Mouse (Mus musculus): Measurements from ENCODE around the gene 1110008L16Rik. TPM values are rescaled to one million over a fixed set of nuclear protein-coding genes. Genes with fewer than 3 reads are reported as not detected.
"Not testable (repeated sequence)": the region's sequence is repeated elsewhere in the genome, so short reads cannot be mapped to it uniquely, and the experiment has no call there.

1110008L16Rik gene
- 1 to 10 TPM; 8.4 to 8.8 (median 8.7) TPM for total RNA-seq (2022)

- DNase-seq (ENCODE audit: low spot score in 2 of 2) = no peak
These were observed at the start of gene 1110008L16Rik for GRCm38 (mm10) chr12:55299336-55299735. Gene 1110008L16Rik (plus strand): TSS chr12:55299577.

GRCm38 (mm10) chr12:55261950-55262349 lies 37.4 kb upstream of the 1110008L16Rik start:
- DNase-seq (ENCODE audit: low spot score in 2 of 2) = not testable (repeated sequence)

DNA sequence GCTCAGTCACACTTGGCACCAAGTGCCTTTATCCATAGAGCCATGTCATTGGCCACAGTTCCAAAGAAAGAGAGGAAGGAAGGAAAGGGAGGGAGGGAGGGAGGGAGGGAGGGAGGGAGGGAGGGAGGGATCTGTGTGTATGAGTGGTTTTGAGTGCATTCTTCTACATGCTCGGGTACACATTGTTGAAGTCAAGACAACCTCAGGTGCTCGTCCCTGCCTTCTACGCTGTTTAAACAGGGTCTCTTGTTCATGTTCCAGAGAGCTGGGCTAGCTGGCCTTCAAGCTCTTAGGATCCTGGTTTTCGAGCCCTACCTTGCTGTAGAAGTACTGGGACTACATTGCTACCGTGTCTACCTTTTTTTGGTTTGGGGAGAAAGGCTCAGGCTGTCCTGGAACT lies 36.0 kb upstream of the 1110008L16Rik start:
- DNase-seq (ENCODE audit: low spot score in 2 of 2) = not testable (repeated sequence)

DNA sequence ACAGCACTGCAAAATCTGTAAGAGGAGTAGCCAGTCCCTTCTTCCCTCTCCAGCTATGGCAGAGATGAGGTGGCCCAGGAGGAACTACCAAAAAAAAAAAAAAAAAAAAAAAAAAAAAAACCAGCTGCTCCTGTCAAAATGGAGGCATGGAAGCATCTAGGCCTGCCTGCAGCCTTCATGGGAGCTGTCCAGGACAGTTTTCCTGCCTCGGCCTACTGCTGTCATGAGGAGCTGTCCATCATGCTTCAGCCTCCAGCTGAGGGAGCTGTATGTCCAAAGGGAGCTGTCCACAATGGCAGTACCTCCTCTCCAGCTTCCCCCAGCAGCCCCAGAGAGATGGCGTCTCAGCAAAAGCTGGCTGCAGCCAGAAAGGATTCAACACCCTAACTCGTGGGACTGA lies 27.1 kb upstream of the 1110008L16Rik start:
- DNase-seq (ENCODE audit: low spot score in 2 of 2) = no peak

GRCm38 (mm10) chr12:55277583-55277982 lies 21.8 kb upstream of the 1110008L16Rik start:
- not testable (repeated sequence) for DNase-seq (ENCODE audit: low spot score in 2 of 2)

- DNase-seq (ENCODE audit: low spot score in 2 of 2) = peak in 1 of 2 experiments; percentile 21
These were observed 1.3 kb upstream of the 1110008L16Rik start for GRCm38 (mm10) chr12:55298112-55298511.

GRCm38 (mm10) chr12:55300820-55301351 lies 1.5 kb downstream of the 1110008L16Rik start:
- no peak for DNase-seq (ENCODE audit: low spot score in 2 of 2)

DNA sequence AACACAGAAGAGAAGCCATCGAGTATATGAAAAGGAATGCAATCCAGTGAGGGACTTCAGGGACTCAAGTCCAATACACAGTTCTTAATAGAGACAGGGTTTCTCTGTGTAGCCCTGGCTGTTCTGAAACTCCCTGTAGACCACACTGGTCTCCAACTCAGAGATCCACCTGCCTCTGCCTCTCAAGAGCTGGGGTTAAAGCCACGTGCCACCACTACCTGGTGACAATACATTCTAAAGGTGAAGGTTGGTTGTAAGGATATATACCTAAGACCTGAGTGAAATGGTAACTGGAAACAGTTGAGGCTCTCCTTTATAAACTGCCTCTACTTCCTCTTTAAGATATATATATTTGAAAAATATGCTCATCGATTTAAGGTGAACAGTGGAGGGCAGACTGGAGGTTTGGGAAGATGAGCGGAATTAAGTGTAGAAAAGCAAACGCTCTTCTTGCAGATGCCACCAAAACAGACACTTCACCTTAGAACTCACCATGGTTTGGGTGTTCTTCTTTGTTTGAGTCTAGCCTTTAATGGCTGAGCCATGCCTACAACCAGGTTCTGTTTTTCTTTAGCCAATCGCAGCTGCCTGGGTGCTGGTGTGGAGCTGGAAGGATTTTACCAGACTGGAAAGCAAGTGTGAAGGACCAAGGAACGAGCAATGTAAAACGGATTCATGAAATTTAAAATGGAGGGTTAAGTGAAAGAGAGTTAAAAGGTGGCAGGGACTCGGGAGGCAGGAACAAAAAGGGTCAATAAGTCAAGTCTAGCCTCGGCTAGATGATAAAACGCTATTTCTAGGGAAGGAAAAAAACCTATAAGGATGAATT lies 2.3 kb downstream of the 1110008L16Rik start:
- DNase-seq (ENCODE audit: low spot score in 2 of 2) = no peak

- DNase-seq (ENCODE audit: low spot score in 2 of 2) = peak; percentile 88 to 90
These were observed 3.4 kb downstream of the 1110008L16Rik start, which contains the start of gene Ppp2r3c for GRCm38 (mm10) chr12:55302485-55303441. Gene Ppp2r3c (minus strand): TSS chr12:55302998.

DNA sequence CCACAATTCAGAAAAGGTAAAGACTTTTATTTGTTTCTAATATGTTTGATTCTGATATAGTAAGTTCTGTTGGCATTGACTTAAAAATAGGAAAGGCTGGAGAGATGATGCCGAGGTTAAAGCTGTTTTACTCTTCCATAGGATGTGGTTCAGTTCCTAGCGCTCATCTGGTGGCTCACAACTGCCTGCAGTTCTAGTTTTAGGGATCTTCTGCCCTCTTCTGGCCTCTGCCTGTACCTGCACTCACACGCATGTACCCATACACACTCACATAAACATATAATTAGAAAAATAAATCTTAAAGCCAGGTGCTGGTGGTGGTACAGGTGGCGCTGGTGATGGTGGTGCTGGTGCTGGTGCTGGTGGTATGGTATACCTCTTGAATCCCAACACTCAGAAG lies 7.0 kb downstream of the 1110008L16Rik start:
- no peak for DNase-seq (ENCODE audit: low spot score in 2 of 2)

GRCm38 (mm10) chr12:55307566-55307965 lies 8.2 kb downstream of the 1110008L16Rik start:
- no peak for DNase-seq (ENCODE audit: low spot score in 2 of 2)

DNA sequence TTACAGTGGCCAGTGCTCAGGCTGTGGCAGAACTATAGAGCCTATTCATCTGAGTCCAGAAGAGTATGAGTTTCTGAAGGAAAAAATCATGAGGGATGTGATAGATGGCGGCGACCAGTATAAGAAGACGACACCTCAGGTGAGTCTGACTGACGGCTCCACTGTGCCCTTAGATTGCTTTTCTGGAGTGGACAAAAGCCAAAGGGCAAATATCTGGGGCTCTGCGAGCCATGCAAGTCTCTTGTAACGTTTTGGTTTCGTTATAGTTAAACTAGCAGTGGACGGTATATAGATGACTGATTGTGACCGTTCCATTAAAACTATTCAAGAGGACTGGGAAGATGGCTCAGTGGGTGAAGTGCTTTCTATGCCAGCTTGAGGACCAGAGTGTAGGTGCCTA lies 9.4 kb downstream of the 1110008L16Rik start:
- DNase-seq (ENCODE audit: low spot score in 2 of 2) = no peak

- DNase-seq (ENCODE audit: low spot score in 2 of 2) = no peak
These were observed 10.1 kb downstream of the 1110008L16Rik start for GRCm38 (mm10) chr12:55309501-55309900.

DNA sequence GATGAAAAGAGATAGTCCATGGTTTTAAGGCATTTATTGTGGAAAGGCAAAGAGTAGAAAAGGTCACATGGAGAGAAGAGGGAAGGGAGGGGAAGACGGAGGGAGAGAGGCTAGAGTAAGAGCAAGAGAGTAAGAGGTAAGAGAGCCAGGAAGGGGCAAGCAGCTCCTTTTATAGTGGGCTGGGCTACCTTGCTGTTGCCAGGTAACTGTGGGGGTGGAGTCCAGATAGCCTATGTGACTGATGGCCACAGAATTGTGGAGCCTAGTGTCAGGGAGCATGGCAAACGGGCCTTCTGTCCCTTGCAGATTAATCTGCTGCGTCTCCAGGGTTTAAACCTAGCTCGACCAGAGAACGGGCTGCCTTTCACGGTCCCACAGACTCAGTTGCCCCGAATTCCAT lies 12.5 kb downstream of the 1110008L16Rik start:
- no peak for DNase-seq (ENCODE audit: low spot score in 2 of 2)

DNA sequence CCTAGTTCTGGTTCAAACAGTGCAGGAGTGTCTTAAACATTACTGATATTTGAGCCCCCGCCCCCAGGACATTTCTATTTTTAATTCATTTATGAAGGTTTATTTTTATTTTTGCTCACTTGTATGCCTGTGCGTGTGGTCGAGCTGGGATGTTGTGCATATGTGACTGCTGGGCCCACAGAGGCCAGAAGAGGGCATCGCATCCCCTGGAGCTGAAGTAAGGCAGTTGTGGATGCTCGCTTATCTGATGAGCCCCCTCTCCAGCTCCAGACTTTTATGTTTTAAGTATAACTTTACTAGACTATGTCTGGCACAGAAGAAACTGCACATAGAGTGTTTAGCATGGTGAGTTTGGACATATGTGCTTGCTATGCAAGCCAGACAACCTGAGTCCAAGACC lies 14.5 kb downstream of the 1110008L16Rik start:
- no peak for DNase-seq (ENCODE audit: low spot score in 2 of 2)

DNA sequence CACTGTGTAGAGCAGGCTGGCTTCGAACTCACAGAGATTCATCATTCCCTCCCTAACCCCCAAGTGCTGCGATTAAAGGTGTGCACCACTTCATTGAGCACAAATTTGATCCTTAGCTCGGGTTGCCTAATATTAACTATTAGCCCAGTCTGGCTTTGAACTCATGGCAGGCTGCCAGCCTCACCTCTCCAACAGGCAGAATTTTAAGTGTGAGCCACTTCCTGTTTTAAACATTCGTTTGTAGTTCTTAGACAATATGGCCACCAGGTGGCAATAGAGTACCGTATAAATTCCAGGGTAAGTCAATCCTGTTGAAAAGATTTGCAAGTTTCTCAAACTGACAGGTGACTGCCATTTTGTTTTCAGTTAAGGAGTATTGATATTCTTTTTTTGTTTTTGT lies 15.8 kb downstream of the 1110008L16Rik start:
- peak; percentile 56 to 68 for DNase-seq (ENCODE audit: low spot score in 2 of 2)

- no peak for DNase-seq (ENCODE audit: low spot score in 2 of 2)
These were observed 22.4 kb downstream of the 1110008L16Rik start for GRCm38 (mm10) chr12:55321642-55322291.

GRCm38 (mm10) chr12:55325702-55326101 lies 26.3 kb downstream of the 1110008L16Rik start:
- DNase-seq (ENCODE audit: low spot score in 2 of 2) = no peak

- DNase-seq (ENCODE audit: low spot score in 2 of 2) = no peak
These were observed 29.4 kb downstream of the 1110008L16Rik start for GRCm38 (mm10) chr12:55328784-55329183.

DNA sequence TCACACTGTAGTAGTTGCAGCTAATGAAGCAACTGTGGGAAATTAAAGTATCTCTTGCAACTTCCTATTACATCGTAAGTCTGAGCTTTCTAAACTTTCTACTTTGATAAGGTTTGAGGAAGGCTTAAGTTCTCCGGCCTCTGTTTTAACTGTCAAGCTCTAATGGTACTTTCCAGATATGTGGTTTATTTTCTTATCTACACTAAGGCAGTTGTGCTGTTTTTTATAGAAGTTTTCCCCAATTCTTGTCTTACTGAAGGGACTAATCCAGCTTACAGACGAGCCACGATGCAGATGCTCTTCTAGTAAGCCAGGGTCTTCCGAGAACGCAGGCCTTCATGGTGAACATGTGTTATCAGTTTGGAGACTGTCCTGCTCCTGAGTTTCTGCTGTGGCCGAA lies 30.0 kb downstream of the 1110008L16Rik start:
- no peak for DNase-seq (ENCODE audit: low spot score in 2 of 2)

GRCm38 (mm10) chr12:55333662-55334061 lies 34.3 kb downstream of the 1110008L16Rik start:
- no peak for DNase-seq (ENCODE audit: low spot score in 2 of 2)

Measured in layer of hippocampus, adult 8-10 months (tissue).